Mouse (Mus musculus): ENCODE measurements around the gene Zfp94.

DNA sequence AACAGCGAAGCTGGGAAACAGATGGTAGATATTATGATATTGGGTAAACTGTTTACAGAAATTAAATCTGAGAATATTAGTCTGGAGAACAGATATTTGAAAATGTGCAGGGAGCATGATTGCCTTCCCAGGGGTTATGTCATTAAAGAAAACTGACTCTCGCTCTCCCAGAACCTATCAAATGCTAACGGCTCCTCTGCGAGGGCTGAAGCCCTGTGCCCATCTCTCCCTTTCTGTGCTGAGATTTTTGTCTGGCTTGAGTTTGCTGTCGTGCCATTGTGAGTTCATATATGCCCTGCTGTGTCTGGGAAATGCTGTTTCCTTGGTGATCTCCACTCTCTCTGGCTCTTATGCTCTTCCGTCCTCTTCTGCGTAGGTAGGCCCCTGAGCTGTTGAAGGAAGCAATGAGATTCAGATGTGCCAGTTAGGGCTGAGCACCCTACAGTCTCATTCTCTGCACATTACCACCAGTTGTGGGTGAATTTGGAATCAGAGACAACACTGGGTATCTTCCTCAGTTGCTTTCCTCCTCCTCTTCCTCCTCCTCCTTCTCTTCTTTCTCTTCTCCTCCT, 27.3 kb upstream of the Zfp94 start:
- TF ChIP-seq CTCF (IDR thresholded peaks at IDR 0.05; ENCODE audit: low read depth) (no peak), EP300 (IDR thresholded peaks at IDR 0.05; ENCODE audit: low read depth) (no peak)

Data from liver, postnatal 0 days (tissue).